Mouse (Mus musculus): ENCODE data around the gene Iqsec1. TPM values are rescaled to one million over a fixed set of nuclear protein-coding genes. Genes with fewer than 3 reads are reported as not detected.

Iqsec1 gene
- polyA plus RNA-seq, 1 experiment from 2014 or later: 15.0 TPM

- 0 out of 2 replicates have a peak, but pooled peaks have one; percentile 22 for ATAC-seq (ENCODE audit: low FRiP score)
- Histone ChIP-seq H3K4me3 (replicated peaks) (no peak overlapping the region), H3K9me3 (no peaks in the 10 kb centered on the region), H3K4me2 (no peak overlapping the region), H3K9ac (no peak overlapping the region), H3K27ac (peak overlapping the region; percentile 73), H3K4me1 (peaks cover 74% of the 10 kb centered on the region), H3K27me3 (no peaks in the 10 kb centered on the region), H3K36me3 (replicated peaks) (no peaks in the 10 kb centered on the region)
- WGBS: 57% methylated on average over 8 of the region's 8 CpGs
Measured at GRCm38 (mm10) chr6:90712486-90713480, 275.7 kb downstream of the Iqsec1 start.

DNA sequence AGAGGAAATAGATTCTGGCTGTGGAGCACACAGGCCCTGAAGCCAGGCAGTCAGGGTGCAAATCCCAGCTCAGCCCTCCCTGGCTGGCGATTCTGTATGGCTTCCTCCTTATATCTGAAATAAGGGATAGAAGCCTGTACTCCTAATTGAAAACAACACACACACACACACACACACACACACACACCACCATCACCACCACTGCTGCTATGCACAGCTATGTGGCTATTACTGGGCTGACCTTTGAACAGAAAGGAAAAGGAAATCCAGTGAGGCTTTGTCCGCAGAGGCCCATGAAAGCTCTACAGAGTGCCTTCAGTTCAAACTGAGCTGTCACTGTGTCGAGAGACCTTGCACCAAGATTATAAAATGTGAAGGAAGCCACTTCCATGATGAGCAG, 276.4 kb downstream of the Iqsec1 start:
- H3K4me2 ChIP-seq: no peak overlapping the region
- H3K36me3 ChIP-seq (replicated peaks): no peaks in the 10 kb centered on the region
- H3K4me1 ChIP-seq: peaks cover 76% of the 10 kb centered on the region
- H3K9ac ChIP-seq: no peak overlapping the region
- WGBS: 62% methylated on average over 3 of the region's 3 CpGs
- H3K27me3 ChIP-seq: no peaks in the 10 kb centered on the region
- H3K4me3 ChIP-seq (replicated peaks): no peak overlapping the region
- no peak for ATAC-seq (ENCODE audit: low FRiP score)
- no peaks in the 10 kb centered on the region for H3K9me3 ChIP-seq
- peak overlapping the region; percentile 73 for H3K27ac ChIP-seq

- Histone ChIP-seq H3K27ac (peak overlapping the region; percentile 73), H3K9ac (peak overlapping the region; percentile 21; the same call in 1 of the 2 replicates), H3K27me3 (no peaks in the 10 kb centered on the region), H3K4me1 (peaks cover 77% of the 10 kb centered on the region), H3K4me3 (replicated peaks) (no peak overlapping the region), H3K4me2 (0 out of 2 replicates have a peak overlapping the region, but pooled peaks have one; percentile 8), H3K36me3 (replicated peaks) (no peaks in the 10 kb centered on the region), H3K9me3 (no peaks in the 10 kb centered on the region)
- no peak for ATAC-seq (ENCODE audit: low FRiP score)
- WGBS: 28% methylated on average over 12 of the region's 12 CpGs
Measured at GRCm38 (mm10) chr6:90711476-90712035, 276.9 kb downstream of the Iqsec1 start.

GRCm38 (mm10) chr6:90710778-90711177, 277.7 kb downstream of the Iqsec1 start:
- no peak overlapping the region for H3K4me2 ChIP-seq
- peaks cover 72% of the 10 kb centered on the region for H3K4me1 ChIP-seq

DNA sequence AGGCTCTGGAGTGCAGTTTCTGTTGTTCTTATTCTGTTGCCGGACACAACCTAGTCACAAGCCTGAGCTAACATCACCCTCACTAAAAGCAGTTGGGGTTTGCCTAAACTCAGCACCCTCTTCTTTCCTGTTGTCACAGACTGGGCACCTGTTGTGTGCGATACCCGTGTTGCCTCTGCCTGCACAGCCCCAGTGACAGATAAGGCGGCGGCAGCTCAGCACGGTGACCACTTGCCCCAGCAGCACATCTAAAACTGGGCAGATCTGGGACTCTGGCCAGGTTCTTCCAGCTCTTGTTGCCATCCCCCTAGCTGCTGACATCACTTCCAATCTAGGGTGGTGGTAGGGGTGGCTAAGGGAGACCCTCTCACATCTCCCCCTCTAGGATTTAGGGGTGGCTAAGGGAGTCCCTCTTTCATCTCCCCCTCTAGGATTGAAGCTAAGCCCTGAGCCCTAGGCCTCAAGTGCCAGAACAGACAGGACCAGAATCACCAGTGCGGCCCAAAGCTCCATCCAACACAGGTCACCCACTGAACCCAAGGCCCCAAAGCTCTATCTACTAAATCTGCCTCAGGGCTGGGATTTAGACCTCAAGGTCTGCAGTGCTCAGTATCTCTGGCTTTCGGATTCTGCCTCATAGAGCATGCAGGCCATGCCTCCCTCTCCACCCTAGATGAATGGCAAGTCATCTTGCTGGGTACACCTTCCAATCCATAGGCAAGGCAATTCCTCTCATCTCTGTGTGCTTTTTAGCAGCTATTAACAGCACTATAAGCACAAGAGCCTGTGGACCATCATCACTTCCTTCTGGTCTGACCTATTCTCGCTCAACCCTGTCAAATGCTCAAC, 278.3 kb downstream of the Iqsec1 start:
- H3K36me3 ChIP-seq (replicated peaks): no peaks in the 10 kb centered on the region
- WGBS: 96% methylated on average over 9 of the region's 9 CpGs
- no peak overlapping the region for H3K4me2 ChIP-seq
- H3K9ac ChIP-seq: no peak overlapping the region
- no peak overlapping the region for H3K4me3 ChIP-seq (replicated peaks)
- ATAC-seq (ENCODE audit: low FRiP score): no peak
- peaks cover 66% of the 10 kb centered on the region for H3K4me1 ChIP-seq
- H3K9me3 ChIP-seq: no peaks in the 10 kb centered on the region
- no peak overlapping the region for H3K27ac ChIP-seq
- H3K27me3 ChIP-seq: no peaks in the 10 kb centered on the region

More at GRCm38 (mm10) chr6:90710778-90711177, 277.7 kb downstream of the Iqsec1 start:
- no peaks in the 10 kb centered on the region for H3K9me3 ChIP-seq
- no peak overlapping the region for H3K4me3 ChIP-seq (replicated peaks)
- 93% methylated on average over 5 of the region's 5 CpGs for WGBS
- no peaks in the 10 kb centered on the region for H3K36me3 ChIP-seq (replicated peaks)
- ATAC-seq (ENCODE audit: low FRiP score): no peak
- H3K9ac ChIP-seq: no peak overlapping the region
- H3K27ac ChIP-seq: no peak overlapping the region
- no peaks in the 10 kb centered on the region for H3K27me3 ChIP-seq

- H3K9ac ChIP-seq: no peak overlapping the region
- no peak overlapping the region for H3K4me3 ChIP-seq (replicated peaks)
- H3K36me3 ChIP-seq (replicated peaks): no peaks in the 10 kb centered on the region
- H3K27ac ChIP-seq: no peak overlapping the region
- H3K4me2 ChIP-seq: no peak overlapping the region
- ATAC-seq (ENCODE audit: low FRiP score): no peak
- H3K9me3 ChIP-seq: no peaks in the 10 kb centered on the region
- H3K27me3 ChIP-seq: no peaks in the 10 kb centered on the region
- peaks cover 64% of the 10 kb centered on the region for H3K4me1 ChIP-seq
Measured at GRCm38 (mm10) chr6:90708061-90708618, 280.3 kb downstream of the Iqsec1 start.

- Histone ChIP-seq H3K9ac (no peak overlapping the region), H3K4me3 (replicated peaks) (no peak overlapping the region), H3K4me1 (peaks cover 63% of the 10 kb centered on the region), H3K4me2 (no peak overlapping the region), H3K27ac (no peak overlapping the region), H3K36me3 (replicated peaks) (no peaks in the 10 kb centered on the region), H3K9me3 (no peaks in the 10 kb centered on the region), H3K27me3 (no peaks in the 10 kb centered on the region)
- no peak for ATAC-seq (ENCODE audit: low FRiP score)
- WGBS: 90% methylated on average over 4 of the region's 4 CpGs
Measured at GRCm38 (mm10) chr6:90707143-90707542, 281.3 kb downstream of the Iqsec1 start.

DNA sequence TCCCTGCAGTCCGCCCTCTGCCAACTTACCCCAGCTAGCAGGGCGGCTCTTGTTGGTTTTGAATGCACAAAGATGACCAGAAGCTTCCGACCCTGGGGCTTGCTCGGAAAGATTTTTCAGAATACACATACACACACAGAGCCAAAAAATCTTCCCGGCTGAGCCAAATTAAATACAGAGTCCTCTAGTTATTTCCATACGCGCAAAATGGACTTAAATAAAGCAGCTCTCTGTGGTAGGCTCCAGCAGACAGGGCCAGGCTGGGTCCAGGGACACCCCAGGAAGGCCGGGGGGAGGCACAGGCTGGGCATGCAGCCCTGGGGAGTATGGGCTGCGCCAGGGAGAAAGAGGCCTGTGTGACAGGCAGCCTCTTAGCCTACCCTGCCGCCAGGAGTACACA, 282.0 kb downstream of the Iqsec1 start:
- 85% methylated on average over 10 of the region's 10 CpGs for WGBS
- Histone ChIP-seq H3K4me3 (replicated peaks) (no peak overlapping the region), H3K4me1 (peaks cover 61% of the 10 kb centered on the region), H3K4me2 (no peak overlapping the region), H3K27ac (no peak overlapping the region), H3K9me3 (no peaks in the 10 kb centered on the region), H3K27me3 (no peaks in the 10 kb centered on the region), H3K9ac (peak overlapping the region; percentile 41; the same call in 1 of the 2 replicates), H3K36me3 (replicated peaks) (no peaks in the 10 kb centered on the region)
- ATAC-seq (ENCODE audit: low FRiP score): no peak

DNA sequence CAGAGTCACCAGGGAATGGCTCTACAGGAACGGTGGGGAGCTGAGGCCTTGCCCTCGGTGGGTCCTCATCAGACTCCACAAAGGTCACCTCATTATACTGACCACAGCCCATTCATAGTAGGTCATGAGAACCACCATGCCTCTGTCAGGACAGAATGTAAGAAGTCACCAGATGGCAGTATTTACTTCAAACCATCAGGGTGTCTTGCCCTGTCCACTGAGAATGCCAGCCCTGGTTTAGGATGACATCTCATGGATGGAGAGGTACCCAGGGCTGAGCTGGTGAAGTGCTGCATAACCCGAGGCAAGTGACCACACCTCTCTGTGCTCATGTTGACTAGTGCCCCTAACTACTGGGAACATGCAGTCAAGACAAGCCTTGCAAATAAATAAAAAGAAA, 282.7 kb downstream of the Iqsec1 start:
- no peak overlapping the region for H3K4me2 ChIP-seq
- H3K36me3 ChIP-seq (replicated peaks): no peaks in the 10 kb centered on the region
- H3K27me3 ChIP-seq: no peaks in the 10 kb centered on the region
- no peaks in the 10 kb centered on the region for H3K9me3 ChIP-seq
- no peak overlapping the region for H3K27ac ChIP-seq
- H3K9ac ChIP-seq: no peak overlapping the region
- no peak for ATAC-seq (ENCODE audit: low FRiP score)
- WGBS: 89% methylated on average over 3 of the region's 3 CpGs
- H3K4me1 ChIP-seq: peaks cover 55% of the 10 kb centered on the region
- no peak overlapping the region for H3K4me3 ChIP-seq (replicated peaks)

DNA sequence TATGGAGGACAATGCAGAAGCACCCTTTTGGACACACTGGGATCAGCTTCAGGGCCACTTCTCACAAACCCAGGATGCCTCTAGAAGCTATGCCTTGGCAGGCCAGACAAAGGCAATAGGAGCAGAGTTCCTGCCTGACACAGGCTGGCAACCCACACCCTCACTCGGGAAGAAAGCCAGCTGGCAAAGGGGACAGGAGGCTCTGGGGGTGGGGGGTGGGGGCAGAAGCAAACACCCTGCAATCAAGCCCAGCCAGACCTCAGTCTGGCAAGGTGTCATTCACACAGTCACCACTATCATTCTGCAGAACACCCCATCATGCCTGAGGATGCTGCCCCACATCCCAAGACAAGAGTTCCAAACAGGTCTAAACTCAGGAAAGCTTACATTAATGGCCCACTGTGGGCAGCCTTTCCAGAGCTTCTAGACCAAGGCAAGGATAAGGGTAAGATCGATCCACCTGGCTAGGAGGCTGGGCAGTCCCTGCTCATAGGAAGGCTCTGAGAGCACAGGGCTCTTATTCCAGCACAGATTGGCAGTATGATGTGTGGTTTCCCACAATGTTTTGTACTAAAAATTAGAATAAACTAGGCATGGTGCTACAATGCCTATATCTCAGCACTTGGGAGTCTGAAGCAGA, 283.7 kb downstream of the Iqsec1 start:
- H3K36me3 ChIP-seq (replicated peaks): no peaks in the 10 kb centered on the region
- WGBS: 79% methylated on average over 2 of the region's 2 CpGs
- ATAC-seq (ENCODE audit: low FRiP score): no peak
- no peaks in the 10 kb centered on the region for H3K9me3 ChIP-seq
- H3K4me1 ChIP-seq: peaks cover 53% of the 10 kb centered on the region
- H3K27ac ChIP-seq: no peak overlapping the region
- H3K27me3 ChIP-seq: no peaks in the 10 kb centered on the region
- H3K4me2 ChIP-seq: no peak overlapping the region
- H3K9ac ChIP-seq: no peak overlapping the region
- no peak overlapping the region for H3K4me3 ChIP-seq (replicated peaks)

DNA sequence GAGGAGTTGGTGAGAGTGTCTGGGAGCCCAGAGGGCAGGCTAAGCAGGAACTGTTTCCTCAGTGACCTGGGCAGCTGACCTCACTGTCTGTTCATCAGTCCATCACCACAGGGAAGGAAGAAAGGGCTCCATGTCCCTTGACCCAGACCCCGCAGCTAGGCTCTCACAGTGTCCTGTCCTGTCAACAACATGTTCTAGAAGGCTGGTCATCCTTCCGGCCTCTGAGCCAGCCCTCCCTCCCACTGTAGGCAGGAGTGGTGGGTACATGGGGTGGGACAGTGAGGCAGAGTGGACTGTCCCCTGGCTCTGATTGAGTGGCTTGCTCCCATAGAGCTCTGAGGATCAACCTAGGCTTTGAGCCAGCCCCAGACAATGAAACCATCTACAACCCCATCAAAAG, 284.7 kb downstream of the Iqsec1 start:
- Histone ChIP-seq H3K9me3 (no peaks in the 10 kb centered on the region), H3K9ac (no peak overlapping the region), H3K36me3 (replicated peaks) (no peaks in the 10 kb centered on the region), H3K4me2 (no peak overlapping the region), H3K4me3 (replicated peaks) (no peak overlapping the region), H3K27me3 (no peaks in the 10 kb centered on the region), H3K4me1 (peaks cover 54% of the 10 kb centered on the region), H3K27ac (peak overlapping the region; percentile 74)
- no peak for ATAC-seq (ENCODE audit: low FRiP score)
- 65% methylated on average over 2 of the region's 2 CpGs for WGBS

Data from forebrain, embryonic 12.5 days (tissue).